Mouse (Mus musculus): ENCODE measurements around the gene Reck.

The Reck gene

DNA sequence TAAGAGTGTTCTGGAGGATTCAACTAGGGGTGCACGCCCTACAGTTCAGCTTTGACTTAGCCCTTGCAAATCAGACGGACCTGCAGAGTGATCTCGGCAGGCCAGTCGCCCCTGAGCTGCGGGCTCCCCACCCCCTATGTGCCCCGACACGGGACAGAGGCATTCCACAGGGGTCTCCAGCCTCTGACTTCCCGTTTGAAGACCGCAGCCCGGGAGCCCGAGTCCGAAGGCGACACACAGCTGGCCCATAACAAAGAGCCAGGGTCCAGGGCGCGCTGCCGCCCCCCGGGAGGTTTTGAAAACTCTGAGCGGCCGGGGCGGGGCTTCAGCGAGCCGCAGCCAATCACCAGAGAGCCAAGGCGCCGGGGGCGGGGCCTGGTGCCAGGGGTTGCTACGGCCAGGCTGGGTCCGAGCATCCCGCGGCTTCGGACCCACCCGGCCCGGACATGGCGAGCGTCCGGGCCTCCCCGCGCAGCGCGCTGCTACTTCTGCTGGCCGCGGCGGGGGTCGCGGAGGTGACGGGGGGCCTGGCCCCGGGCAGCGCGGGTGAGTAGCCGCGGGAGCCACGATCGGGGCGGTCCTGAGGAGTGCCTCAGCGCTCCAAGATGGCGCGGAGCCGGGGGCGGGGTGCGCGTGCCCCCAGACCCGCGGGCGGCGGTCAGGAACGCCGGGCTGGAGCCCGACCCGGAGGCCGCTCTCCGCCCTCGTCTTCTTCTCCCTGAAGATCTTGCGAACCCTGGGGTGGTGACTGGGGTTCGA, at the start of gene Reck:
Gene Reck (plus strand): TSS at position 371 of the 759 bp plus-strand sequence.
- DNase-seq (ENCODE audit: low spot score): peak; percentile 97

DNA sequence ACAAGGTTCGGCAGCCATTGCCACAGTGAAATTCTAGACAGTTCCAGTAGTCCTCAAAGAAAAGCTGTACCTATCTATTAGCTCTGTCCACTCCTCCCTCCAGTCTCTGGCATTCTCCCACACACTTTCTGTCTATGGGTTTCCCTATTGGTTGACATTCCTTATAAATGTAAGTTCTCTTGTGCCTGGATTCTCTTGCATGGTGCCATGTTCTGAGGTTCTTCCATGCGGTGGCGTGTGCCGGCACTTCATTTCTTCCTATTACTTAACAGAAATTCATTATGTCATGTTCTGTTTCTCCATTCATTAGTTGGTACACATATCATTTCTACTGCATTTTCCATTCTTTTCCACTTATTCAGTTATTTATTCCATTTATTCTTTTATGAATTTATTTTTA, 46.5 kb upstream of the Reck start:
- DNase-seq (ENCODE audit: low spot score): no peak

DNA sequence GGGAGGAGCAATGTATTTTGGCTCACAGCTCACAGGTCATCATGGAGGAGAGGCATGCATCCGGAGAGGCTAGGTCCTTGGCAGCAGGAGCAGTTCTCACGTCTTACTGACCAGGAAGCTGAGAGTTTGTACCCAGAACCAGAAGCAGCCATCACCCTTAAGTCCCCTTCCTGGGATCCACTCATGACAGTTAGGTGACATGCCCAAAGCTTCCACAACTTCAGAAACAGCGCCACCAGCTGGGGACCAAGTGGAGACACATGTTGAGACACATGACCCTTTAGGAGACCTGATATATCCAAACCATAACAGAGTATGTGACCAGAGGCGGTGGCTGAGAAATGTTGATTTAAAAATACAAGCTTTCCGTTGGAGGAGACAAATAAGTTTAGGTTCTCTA, 43.3 kb upstream of the Reck start:
- peak; percentile 15 for DNase-seq (ENCODE audit: low spot score)

DNA sequence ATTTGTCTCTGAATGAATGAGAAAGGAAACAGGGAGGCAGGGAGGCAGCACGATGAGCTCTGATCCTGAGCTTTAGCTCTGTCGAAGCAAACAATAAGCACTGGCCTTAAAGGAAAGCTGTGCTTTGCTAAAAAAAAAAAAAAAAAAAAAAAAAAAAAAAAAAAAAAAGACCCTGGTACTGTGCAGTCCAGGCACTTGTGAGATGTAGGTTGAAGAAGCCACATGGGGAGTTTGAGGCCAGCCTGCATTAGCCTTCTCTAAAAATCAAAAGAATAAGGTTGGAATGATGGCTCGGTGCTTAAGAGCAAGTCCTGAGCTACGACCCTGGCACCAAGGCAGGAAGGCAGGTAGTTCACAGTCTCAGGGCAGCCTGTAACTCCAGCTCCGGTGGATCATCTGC, 41.6 kb upstream of the Reck start:
- no peak for DNase-seq (ENCODE audit: low spot score)

DNA sequence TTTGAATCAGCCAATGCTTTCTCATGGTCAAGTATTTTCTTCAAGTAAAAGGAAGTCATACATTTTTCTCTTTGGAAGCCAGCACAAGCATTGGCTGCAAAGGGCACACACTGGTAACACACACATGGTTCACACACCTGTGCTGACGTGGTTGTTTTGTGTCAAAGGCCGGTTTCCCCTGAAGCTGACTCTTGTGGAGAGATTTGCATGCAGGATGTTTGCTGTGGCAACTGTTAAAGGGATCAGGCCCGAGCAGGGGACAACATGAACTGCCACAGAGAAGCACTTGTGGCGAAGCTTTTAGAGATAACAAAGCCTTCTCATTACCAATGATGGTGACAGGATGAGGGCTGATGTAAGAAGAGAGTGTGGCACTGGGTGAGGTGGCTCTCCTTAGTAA, 40.6 kb upstream of the Reck start:
- no peak for DNase-seq (ENCODE audit: low spot score)

DNA sequence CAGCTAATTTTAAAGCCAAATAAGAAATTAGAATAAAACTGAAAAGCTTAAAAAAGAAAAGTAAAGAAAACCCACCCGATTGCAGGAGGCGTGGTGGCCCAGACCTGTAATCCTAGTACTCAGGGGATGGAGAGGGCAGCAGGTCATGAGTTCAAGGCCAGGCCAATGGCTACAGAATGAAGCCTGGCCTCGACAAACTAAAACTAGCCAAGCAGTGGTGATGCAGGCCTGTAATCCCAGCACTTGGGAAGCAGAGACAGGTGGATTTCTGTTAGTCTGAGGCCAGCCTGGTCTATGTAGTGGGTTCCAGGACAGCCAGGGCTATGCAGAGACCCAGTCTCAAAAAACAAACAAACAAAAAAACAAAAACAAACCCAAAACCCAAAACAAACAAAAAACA, 37.0 kb upstream of the Reck start:
- no peak for DNase-seq (ENCODE audit: low spot score)

DNA sequence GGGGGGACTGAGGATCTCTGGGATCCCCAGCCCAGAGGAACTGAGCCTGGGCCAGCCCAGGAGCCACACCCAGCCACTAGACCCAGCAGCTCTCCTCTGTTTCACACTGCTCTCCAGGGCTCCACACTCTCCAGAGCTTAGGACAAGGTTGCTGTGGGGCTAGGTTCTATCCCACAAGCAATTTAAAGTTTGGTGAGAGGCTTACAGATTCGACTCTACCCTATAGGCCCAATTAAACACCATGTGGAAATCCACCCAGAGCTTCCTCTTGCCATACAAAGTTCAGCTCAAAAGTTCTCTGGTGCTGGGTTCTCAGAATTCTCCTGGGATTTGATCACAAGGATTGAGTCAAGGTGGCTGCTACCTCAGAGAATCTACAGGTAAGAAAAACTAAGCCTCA, 35.2 kb upstream of the Reck start, which contains the start of gene Olfr157:
Gene Olfr157 (minus strand): TSS at position 101 of the 400 bp plus-strand sequence.
- no peak for DNase-seq (ENCODE audit: low spot score)

DNA sequence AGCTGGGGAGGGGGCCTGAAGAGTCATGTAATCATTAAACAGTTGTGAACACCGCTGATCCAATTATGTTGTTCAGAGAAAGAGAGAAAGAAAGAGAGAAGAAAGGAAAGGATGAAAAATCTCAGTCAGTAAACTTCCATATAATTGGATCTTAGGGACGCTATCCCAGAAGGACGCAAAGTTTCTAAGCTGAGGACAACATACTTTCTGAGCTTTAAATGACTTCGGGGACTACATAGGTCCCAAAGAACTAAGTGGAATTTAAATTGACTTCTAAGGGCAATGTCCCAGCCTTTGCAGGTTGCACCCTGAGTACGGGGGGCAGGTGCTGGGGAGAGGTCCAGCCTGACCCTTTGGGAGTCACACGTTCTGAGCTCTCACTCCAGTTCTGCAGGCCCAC, 24.1 kb upstream of the Reck start, which contains the start of gene Olfr155:
Gene Olfr155 (plus strand): TSS at position 301 of the 400 bp plus-strand sequence.
- DNase-seq (ENCODE audit: low spot score): no peak

DNA sequence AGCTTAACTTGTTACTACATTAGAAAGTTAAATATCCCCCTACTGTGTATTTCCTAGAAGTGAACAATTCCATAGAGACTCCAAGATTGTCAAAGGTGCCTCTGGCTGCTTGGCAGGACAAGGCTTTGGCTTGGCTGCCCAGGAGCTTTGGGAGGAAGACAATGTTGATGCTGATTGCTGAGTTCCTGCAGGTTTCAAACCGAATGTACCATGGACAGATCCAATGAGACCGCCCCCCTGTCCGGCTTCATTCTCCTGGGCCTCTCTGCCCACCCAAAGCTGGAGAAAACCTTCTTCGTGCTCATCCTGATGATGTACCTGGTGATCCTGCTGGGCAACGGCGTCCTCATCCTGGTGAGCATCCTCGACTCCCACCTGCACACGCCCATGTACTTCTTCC, 21.2 kb upstream of the Reck start:
- DNase-seq (ENCODE audit: low spot score): no peak

DNA sequence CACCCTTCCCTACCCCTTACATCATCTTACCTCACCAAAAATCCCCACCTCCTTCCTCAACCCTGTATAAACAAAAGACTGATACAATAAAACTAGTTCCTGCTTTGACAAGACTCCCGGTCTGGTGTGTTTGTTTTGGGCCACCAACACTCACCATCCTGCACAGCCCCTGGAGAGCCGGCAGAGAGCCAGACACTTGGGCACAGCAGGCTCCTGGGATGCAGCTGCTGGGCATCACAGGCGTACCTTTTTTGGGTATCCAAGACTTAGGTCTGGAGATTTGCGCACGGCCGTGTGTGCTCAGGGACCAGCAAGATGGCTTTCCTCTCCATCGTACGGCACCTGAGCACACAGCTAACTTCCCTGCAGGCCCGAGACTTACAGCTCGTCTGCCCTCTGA, 15.4 kb upstream of the Reck start:
- DNase-seq (ENCODE audit: low spot score): no peak

DNA sequence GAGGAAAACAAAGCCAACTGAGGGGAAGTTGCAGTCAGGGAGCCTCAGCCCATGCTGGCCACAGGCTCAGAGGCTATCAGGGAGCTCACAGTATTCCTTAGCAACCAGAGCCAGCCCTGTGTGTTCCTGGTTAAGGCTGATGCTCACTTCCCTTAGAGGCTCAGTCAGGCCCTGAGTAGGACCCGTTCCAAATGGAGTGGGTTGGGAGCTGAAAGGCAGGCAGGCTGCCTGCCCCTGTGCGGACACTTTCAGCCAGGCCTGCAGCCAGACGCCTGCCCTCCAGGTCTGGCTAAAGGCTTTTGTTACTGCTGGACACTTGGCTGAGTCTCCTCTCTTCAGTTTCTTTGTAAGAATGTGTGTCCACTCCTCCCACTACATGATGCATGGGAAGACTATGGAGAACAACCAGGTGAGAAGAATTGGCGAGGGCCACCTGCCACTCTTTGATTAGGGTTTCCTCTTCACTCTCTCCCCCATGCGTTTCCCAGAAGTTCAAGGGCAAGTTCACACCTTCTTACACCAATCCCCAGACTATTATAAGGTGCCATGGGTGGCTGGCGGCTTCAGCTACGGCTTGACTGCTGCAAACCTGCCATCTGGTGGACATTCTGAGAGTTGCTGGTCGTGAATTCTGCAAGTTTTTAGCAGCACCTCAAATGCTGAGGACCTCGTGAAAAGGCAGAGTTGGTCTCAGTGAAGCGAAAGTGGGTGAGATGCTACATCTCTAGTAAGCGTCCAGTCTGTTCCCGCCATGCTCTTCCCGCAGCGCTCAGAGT, 14.4 kb upstream of the Reck start:
- peak; percentile 88 for DNase-seq (ENCODE audit: low spot score)

DNA sequence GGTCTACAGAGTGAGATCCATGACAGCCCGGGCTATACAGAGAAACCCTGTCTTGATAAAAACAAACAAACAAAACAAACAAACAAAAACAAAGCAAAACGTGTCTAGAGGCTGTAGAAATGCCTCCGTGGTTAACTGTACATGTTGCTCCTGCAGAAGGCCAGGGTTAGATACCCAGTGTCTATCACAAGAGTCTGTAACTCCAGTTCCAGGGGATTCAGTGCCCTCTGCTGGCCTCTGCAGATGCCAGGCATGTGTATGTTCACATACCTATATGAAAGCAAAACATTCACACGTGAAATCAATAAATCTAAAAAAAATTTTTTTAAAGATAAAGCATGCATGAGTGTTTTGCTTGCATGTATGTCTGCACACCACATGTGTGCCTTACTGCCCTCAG, 12.0 kb upstream of the Reck start:
- no peak for DNase-seq (ENCODE audit: low spot score)

DNA sequence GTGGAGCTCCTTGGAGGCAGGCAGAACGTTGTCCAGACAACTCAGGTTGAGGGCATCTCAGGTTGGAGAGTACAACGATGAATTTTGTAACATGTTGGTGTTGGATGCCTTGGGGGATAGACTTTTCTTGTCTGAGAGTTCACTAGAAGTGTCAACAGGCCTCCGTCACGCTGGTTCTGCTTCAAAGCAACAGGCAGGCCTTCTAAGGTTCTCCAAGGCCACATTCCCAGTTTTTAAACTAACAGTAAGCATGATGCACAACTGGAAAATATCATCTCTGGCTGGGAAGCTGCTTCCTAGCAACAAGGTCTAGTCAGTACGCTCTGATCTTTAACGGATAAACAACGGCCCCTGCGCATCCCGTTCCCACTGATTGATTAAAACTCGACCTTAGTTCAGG, 5.5 kb upstream of the Reck start:
- DNase-seq (ENCODE audit: low spot score): no peak

DNA sequence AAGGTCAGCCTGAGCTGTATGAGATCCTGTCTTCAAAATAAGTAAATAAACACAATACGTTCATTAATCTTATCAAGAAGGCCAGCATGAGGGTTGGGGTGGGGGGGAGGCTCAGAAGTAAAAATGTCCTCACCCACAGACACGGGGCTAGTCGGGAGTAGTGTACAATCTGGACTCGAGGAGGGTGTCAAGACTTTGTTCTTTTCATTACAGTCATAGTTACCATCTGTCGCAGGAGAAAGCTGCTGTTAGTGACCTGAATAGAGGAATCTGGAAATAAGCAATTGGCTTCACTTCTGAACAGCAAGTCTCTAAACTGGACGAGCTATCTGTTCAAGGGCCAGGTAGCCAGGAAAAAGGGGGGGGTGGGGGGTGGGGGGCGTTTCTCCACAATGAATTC, 829 bp upstream of the Reck start:
- peak; percentile 22 for DNase-seq (ENCODE audit: low spot score)

DNA sequence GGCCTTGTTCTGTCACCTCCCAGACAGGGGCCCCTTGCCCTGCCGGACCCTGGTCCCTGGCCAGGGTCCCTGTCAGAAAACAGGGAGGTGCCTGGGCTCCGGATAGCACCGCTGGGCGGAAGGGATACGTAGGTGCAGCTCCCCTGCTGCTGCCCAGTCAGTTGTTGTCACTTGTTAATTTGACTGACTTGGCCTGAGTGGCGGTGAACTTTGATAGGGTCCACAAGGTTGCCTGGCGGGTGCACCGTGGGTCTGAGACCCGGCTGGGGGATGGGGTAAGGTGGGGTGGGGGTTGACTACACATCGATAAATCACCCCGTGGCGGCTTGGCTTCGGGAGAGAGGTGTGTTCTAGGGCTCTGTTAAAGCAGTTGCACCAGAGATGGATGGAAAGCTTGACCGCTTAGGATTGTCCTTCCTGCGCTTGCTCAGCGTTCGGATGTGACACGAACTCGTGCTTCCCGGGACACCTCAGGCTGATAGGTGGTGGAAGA, 635 bp downstream of the Reck start:
- DNase-seq (ENCODE audit: low spot score): no peak

DNA sequence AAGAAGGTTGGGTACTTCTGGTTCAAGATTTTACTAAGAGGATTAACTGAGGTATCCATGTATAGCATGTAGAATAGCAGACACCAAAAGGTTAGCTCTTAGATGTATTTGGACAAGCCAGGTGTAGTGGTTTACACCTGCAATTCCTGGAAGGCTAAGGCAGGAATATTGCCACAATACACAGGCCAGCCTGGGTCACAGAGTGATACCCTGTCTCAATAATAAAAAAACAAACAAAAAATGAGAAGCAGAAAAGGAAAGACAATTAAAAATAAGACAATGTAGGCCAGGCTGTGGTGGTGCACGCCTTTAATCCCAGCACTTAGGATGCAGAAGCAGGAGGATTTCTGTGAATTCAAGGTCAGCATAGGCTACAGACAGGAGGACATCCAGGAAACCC, 1.9 kb downstream of the Reck start:
- no peak for DNase-seq (ENCODE audit: low spot score)

DNA sequence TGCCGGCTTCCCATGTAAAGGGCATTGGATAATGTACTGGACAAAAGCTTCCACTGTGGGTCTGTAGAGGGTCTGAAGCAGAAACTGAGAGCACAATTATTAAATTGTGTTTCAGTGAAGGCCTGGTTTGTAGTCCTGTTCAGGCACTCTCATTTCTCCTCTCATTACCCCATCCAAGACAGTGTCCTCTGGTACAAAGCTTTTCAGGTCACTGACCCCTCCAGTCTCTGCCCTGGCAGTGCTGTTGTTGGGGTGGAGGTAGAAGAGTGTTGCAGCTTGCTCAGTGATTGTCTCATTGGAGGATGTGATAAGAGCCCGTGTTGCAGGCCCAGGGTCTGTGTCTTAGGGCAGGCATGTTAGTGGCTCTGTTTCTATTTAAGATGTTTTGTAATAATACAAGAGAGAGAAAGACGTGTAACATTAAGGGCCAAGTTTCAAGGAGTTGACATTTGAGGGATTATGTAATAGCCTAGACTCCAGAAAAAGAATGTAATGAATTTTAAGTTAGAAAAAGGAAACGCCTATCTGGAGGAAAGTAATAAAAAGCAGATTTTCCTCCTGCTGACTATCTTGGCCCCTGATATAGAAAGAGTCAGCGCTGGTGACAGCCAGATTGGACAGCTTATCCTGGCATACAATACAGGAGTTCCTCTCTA, 2.9 kb downstream of the Reck start:
- DNase-seq (ENCODE audit: low spot score): peak; percentile 25

DNA sequence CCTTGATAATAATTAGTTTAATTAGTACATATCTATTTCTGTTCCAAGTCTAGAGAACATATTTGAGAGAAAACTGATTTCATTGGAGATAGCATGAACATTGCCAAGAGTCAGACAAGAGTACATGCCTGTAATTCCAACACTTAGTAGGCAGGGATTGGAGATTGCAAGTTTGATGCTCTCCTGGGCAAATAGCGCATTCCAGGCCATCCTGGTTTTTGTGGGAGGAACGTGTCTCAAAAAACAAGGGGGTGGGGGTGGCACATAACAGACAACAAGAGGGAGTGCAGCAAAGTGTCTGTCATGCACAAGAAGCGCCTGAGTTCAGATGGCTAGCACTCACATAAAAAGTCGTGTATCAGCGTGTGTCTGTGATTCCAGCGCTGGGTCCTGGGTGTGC, 4.2 kb downstream of the Reck start:
- DNase-seq (ENCODE audit: low spot score): no peak

DNA sequence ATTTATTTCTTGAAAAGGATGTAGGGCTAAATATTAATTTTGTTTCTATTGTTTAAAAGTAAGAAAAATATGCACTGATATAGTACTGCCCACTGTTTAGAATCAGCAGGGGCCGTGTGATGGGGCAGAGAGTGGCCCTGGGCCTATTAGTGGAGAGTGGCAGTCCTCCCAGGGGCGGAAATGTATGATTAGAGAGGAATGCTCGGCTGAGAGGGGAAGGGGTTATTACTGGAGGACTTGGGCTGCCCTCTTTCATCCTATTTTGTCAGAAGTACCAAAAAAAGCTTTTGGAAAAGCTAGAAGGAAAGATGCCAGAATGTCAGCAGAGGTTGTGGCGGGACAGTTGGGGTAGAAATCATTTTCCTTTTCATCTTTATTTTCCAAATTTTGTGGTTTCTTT, 8.9 kb downstream of the Reck start:
- DNase-seq (ENCODE audit: low spot score): peak; percentile 58

DNA sequence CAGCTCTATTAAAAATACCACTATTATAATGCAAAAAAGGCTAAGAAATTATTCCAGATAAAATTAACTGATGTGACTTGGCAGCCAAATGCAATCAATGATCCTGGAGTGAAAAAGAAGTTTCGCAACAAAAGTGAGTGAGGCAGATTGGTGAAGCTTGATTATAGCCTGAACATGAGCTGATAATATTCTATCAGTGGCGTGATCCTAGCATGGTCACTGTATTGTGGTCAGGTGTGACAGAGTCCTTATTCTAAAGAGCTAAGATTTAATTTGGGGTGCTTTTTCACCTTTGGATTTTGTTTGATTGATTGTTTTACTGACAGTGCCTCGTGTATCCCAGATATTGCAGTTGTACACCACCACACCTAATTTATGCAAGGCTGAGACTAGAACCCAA, 15.9 kb downstream of the Reck start:
- DNase-seq (ENCODE audit: low spot score): no peak

DNA sequence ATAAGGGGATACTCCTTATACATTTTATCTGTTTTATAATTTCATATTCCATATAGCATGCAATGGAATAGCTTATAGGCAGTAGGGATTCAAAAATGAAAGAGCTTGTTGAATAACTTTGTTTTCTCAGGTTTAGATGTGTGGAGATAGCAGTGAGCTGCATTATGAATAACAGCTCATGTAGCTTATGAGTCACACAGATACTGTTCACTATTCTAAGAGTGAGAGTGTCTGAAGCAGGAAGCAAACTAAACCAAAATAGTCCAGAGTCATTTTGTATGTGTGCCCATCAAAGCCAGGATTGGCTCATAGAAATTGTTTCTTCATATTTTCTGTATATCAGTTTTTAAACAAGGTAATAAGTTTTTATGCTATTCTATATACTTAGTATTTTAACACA, 21.9 kb downstream of the Reck start:
- DNase-seq (ENCODE audit: low spot score): no peak

DNA sequence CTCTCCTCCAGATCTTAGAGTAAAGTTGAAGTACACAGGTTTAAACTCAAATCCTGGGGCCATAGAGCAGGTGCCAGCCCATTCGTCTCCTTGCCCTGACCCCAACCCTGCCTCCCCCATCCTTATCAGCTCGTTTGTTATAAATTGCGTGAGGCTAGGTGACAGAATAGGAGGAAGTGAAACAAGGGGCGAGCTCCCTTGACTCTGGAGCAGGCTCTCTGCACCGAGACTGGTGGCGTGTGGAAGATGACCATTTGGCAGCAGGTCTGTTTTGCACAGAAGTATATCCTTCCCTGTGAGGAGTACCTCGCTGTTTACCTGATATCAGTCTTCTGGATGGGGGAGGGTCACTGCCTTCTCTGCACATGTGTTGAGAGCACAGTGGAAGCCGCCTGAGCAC, 23.9 kb downstream of the Reck start:
- DNase-seq (ENCODE audit: low spot score): no peak

DNA sequence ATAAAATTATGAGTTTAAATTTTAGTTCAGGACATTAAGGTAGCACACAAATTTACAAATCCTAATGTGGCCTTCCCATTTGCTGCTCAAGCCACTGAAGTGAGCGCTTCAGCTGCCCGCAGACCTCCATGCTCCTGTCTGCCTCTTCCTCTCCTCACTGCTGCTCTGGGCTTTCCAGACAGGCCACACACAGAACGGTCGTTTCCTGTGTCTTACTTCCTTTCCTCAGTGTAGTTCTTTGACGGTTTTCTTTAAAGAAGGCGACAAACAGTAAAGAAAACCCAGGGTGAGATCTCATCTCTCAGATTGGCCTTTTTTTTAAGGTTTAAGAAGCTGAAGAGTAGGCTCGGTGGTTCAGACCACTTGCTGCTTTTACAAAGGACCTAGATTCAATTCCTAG, 28.4 kb downstream of the Reck start:
- DNase-seq (ENCODE audit: low spot score): no peak

All from retina, embryonic 14.5 days (tissue).